Mouse (Mus musculus): ENCODE measurements around the gene Pum2.
"Not testable (repeated sequence)": the region's sequence is repeated elsewhere in the genome, so short reads cannot be mapped to it uniquely, and the experiment has no call there.

Gene Pum2

GRCm38 (mm10) chr12:8673974-8674306, at the start of gene Pum2:
Pum2 (plus strand) TSS chr12:8674134.
- in situ Hi-C loops (cut with MboI) = no loop called here

- in situ Hi-C loops (cut with MboI) = no loop called here
Observed at GRCm38 (mm10) chr12:8629537-8629936, 44.4 kb upstream of the Pum2 start.

- in situ Hi-C loops (cut with MboI) = no loop called here
Observed at GRCm38 (mm10) chr12:8631691-8632090, 42.2 kb upstream of the Pum2 start.

GRCm38 (mm10) chr12:8632737-8633365, 41.1 kb upstream of the Pum2 start:
- in situ Hi-C loops (cut with MboI) = no loop called here

- in situ Hi-C loops (cut with MboI) = no loop called here
Observed at GRCm38 (mm10) chr12:8634306-8634705, 39.6 kb upstream of the Pum2 start.

- in situ Hi-C loops (cut with MboI) = no loop called here
Observed at GRCm38 (mm10) chr12:8635546-8635945, 38.4 kb upstream of the Pum2 start.

- in situ Hi-C loops (cut with MboI) = no loop called here
Observed at GRCm38 (mm10) chr12:8636945-8637344, 37.0 kb upstream of the Pum2 start.

GRCm38 (mm10) chr12:8638411-8639087, 35.4 kb upstream of the Pum2 start:
- in situ Hi-C loops (cut with MboI) = not testable (repeated sequence)

GRCm38 (mm10) chr12:8640186-8640585, 33.7 kb upstream of the Pum2 start:
- in situ Hi-C loops (cut with MboI) = not testable (repeated sequence)

- in situ Hi-C loops (cut with MboI) = no loop called here
Observed at GRCm38 (mm10) chr12:8640711-8641424, 33.1 kb upstream of the Pum2 start.

- in situ Hi-C loops (cut with MboI) = no loop called here
Observed at GRCm38 (mm10) chr12:8641425-8641735, 32.6 kb upstream of the Pum2 start.

GRCm38 (mm10) chr12:8648211-8648610, 25.7 kb upstream of the Pum2 start:
- in situ Hi-C loops (cut with MboI) = not testable (repeated sequence)

GRCm38 (mm10) chr12:8650027-8650426, 23.9 kb upstream of the Pum2 start:
- in situ Hi-C loops (cut with MboI) = not testable (repeated sequence)

GRCm38 (mm10) chr12:8656596-8656995, 17.3 kb upstream of the Pum2 start:
- in situ Hi-C loops (cut with MboI) = no loop called here

GRCm38 (mm10) chr12:8657116-8657515, 16.8 kb upstream of the Pum2 start:
- in situ Hi-C loops (cut with MboI) = no loop called here

GRCm38 (mm10) chr12:8657629-8658366, 16.1 kb upstream of the Pum2 start:
- in situ Hi-C loops (cut with MboI) = no loop called here

- in situ Hi-C loops (cut with MboI) = no loop called here
Observed at GRCm38 (mm10) chr12:8659406-8660279, 14.3 kb upstream of the Pum2 start.

- in situ Hi-C loops (cut with MboI) = no loop called here
Observed at GRCm38 (mm10) chr12:8661747-8662146, 12.2 kb upstream of the Pum2 start.

GRCm38 (mm10) chr12:8662175-8662574, 11.8 kb upstream of the Pum2 start:
- in situ Hi-C loops (cut with MboI) = no loop called here

- in situ Hi-C loops (cut with MboI) = no loop called here
Observed at GRCm38 (mm10) chr12:8662721-8663120, 11.2 kb upstream of the Pum2 start.

- in situ Hi-C loops (cut with MboI) = no loop called here
Observed at GRCm38 (mm10) chr12:8667473-8668255, 6.3 kb upstream of the Pum2 start.
